Mouse (Mus musculus) B cell, adult 2 months (primary cell): Measurements from ENCODE around the gene Hoxd3.

Source experiments
- DNase-seq, 2 experiments: peaks; one replicate each; pipeline ENCODE4 v3.0.0; 2022

Hoxd3 gene

GRCm38 (mm10) chr2:74707599-74707998 is 4.1 kb upstream of the Hoxd3 start:
- DNase-seq, result no peak

GRCm38 (mm10) chr2:74708676-74709075 is 3.1 kb upstream of the Hoxd3 start:
- DNase-seq, result no peak

GRCm38 (mm10) chr2:74709465-74710419 is 2.0 kb upstream of the Hoxd3 start:
- DNase-seq, result no peak

GRCm38 (mm10) chr2:74710929-74711543 is 691 bp upstream of the Hoxd3 start:
- no peak for DNase-seq

GRCm38 (mm10) chr2:74713239-74714150 is 1.8 kb downstream of the Hoxd3 start:
- no peak for DNase-seq

- no peak for DNase-seq
These were observed 2.5 kb downstream of the Hoxd3 start for GRCm38 (mm10) chr2:74714156-74714789.

- DNase-seq, result no peak
These were observed 3.2 kb downstream of the Hoxd3 start for GRCm38 (mm10) chr2:74714881-74715280.

- DNase-seq, result peak; percentile 72
These were observed 3.9 kb downstream of the Hoxd3 start for GRCm38 (mm10) chr2:74715504-74716241.

GRCm38 (mm10) chr2:74720384-74720783 is 8.7 kb downstream of the Hoxd3 start:
- DNase-seq, result no peak

- DNase-seq, result no peak
These were observed 9.3 kb downstream of the Hoxd3 start for GRCm38 (mm10) chr2:74720955-74721491.

GRCm38 (mm10) chr2:74721882-74722281 is 10.2 kb downstream of the Hoxd3 start:
- no peak for DNase-seq

GRCm38 (mm10) chr2:74722949-74723348 is 11.2 kb downstream of the Hoxd3 start:
- no peak for DNase-seq

GRCm38 (mm10) chr2:74724244-74725015 is 12.7 kb downstream of the Hoxd3 start:
- no peak for DNase-seq

GRCm38 (mm10) chr2:74725171-74725570 is 13.4 kb downstream of the Hoxd3 start:
- DNase-seq, result no peak

GRCm38 (mm10) chr2:74726551-74726950 is 14.8 kb downstream of the Hoxd3 start, which contains the start of gene Gm28230:
Gene Gm28230 (plus strand): TSS chr2:74726728.
- no peak for DNase-seq

GRCm38 (mm10) chr2:74726973-74727639 is 15.4 kb downstream of the Hoxd3 start:
- no peak for DNase-seq

GRCm38 (mm10) chr2:74727640-74728302 is 16.0 kb downstream of the Hoxd3 start:
- no peak for DNase-seq

GRCm38 (mm10) chr2:74728303-74728680 is 16.6 kb downstream of the Hoxd3 start:
- no peak for DNase-seq

- no peak for DNase-seq
These were observed 18.6 kb downstream of the Hoxd3 start for GRCm38 (mm10) chr2:74730331-74730730.
